Mouse (Mus musculus) 3T3-L1 (cell line): ENCODE results near the gene Tln1.
"Not testable (repeated sequence)": the region's sequence is repeated elsewhere in the genome, so short reads cannot be mapped to it uniquely, and the experiment has no call there.

Experiments
- DNase-seq: peaks from one replicate; pipeline ENCODE4 v3.0.0-alpha.2; 2015; ENCODE audit warnings: low read depth, low spot score

Tln1 gene

GRCm38 (mm10) chr4:43578376-43579204 lies 16.1 kb upstream of the Tln1 start, which contains the start of the genes Rgp1 and Gba2:
Rgp1 (plus strand) TSS chr4:43578715.
Gba2 (minus strand) TSS chr4:43578873.
- DNase-seq, result peak; percentile 77

DNA sequence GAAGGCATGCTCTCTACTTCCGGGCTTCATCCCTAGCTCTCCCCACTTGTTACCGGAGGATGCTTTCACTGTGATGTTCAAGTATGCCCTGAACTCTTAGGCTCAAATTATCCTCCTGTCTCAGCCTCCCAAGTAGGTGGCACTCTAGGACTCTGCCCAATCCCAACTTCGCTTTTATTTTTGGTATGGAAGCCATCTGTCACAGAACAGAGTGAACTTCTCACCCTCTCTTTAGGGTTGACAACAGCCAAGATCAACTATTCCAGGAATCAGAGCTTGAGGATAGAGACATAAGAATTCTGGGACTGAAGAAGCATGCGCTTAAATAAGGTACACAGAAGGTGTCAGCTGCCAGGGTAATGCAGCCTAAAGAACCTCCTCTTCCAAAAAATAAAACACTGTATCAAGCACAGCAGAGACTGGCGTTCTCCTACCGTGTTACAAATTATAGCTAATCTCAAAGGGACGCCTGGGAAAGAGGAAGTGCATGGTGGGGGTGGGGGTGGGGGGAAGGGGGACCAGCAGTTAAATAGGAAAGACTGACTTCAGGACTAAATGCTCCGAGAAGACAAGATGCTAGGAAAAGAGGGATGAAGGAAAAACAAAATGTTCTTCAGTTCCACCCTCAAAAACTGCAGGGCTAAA lies 14.9 kb upstream of the Tln1 start:
- no peak for DNase-seq

GRCm38 (mm10) chr4:43575356-43575755 lies 12.9 kb upstream of the Tln1 start:
- DNase-seq, result no peak

GRCm38 (mm10) chr4:43573561-43573960 lies 11.1 kb upstream of the Tln1 start:
- no peak for DNase-seq

DNA sequence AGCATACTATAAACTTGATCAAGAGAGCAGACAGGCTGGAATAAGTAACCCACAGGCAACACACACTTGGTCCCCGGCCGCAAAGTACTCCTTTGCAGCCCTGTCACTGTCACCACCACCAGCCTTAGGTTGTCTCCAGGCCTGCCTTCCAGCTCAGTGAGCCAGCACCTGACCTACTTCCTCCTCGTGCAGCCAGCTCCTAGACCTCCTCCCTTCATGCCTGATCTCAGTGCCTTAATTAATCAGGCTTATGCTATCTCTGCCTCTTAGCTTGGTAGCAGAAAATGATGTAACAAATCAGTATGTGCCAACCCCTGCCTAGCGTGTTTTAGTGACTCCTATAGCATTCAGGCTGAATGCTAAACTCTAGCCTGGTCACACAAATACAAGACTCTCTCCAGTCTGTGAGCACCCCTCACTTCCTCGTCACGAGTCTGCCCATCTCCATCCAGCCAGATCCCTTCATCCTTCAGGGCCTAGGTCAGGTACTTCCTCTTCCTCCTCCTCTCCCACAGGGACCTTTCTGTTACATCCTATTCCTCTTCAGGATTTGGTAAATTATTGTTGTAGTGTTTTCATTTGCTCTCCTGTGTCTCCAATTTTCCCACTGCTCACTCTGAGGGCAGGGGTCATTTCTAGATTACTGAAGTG lies 9.0 kb upstream of the Tln1 start:
- DNase-seq, result no peak

- DNase-seq, result no peak
Observed at GRCm38 (mm10) chr4:43567140-43567539, 4.6 kb upstream of the Tln1 start.

GRCm38 (mm10) chr4:43564231-43564630 lies 1.7 kb upstream of the Tln1 start:
- peak; percentile 85 for DNase-seq

DNA sequence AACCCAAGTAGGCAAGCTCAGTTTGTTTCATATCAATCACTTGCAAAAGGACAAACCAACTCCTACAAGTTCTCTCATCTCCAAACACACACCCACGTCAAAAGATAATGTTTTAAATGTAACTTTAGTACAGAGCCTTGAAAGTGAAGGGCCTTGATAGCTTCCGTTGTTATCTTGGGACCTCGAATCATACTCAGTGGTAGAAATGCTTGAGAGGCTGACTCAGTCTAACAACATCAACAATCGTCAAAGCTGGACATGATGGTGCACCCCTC lies 1.0 kb upstream of the Tln1 start:
- no peak for DNase-seq

- DNase-seq, result peak; percentile 56
Observed at GRCm38 (mm10) chr4:43562769-43563600, 494 bp upstream of the Tln1 start.

DNA sequence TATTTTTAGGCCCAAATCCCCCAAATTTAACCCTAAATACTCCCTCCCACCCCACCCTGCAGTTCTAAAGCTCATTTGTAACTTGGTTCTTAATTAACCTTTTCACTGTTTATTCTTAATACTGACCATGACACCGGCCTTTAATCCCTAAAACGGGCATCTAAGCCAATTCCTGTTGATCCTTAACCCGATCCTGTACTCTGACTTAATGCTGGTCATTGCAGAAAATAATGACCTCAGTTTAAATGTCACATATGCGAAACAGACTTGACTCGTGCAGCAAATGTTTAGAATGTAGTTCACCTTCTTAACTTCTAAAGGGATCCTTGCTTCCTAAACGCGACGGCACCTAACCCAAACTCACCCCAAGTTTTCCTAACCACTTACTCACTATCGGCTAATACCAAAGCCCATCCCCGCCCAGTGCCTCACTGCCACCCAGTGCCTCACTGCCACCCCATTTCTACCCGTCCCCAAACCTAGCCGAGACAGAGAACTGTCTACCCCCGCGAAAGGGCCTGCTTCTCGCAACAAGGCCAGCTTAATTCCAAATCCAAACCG lies 975 bp downstream of the Tln1 start:
- no peak for DNase-seq

- DNase-seq, result peak; percentile 29
Observed at GRCm38 (mm10) chr4:43560976-43561375, 1.5 kb downstream of the Tln1 start.

DNA sequence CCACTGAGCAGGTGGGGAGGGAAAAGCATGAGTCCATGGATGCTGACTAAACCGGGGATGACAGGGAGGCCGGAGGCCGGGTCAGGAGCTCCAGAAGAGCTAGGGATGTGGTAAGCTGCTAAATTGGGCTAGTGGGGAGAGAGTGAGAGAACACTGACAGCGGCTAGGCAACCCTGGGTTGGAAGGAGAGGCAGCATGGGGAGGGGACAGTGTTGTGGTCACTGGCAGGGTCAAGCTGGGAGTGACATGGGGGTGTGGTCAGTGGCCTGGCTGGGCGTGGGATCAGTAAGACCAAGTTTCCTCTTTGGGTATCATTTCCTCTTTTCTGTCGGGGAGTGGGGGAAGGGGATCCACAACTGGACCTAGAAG lies 2.3 kb downstream of the Tln1 start:
- peak; percentile 69 for DNase-seq

GRCm38 (mm10) chr4:43559519-43560242 lies 2.8 kb downstream of the Tln1 start:
- DNase-seq, result no peak

- peak; percentile 91 for DNase-seq
Observed at GRCm38 (mm10) chr4:43558631-43559356, 3.7 kb downstream of the Tln1 start.

DNA sequence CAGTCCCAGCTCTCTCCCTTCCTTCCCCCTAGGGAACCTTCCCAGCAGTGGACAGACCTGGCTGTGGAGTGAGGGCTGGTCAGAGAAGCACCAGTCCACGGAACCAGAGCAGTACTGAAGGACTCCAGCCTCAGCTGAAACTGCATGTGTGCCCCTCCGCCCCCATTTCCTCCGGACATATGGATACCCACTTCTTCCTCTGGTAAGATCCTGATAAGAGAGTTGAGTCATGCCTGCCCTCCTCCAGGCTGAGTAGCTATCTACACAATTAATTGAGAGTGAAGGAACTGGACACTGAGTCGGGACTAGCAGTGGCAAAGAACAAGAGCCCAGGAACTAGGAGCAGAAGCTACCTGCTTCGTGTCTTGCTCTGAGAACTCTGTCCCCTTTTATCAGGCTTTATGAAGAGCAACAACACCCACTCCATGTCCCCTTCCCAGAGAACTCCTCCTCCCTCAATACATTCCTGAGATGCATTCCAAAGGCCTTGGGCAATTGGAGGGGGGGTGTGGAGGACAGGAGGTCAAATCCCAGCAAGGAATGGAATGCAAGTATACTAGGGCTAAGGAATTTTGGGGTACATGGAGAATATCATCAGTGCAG lies 4.4 kb downstream of the Tln1 start:
- DNase-seq, result peak; percentile 84

DNA sequence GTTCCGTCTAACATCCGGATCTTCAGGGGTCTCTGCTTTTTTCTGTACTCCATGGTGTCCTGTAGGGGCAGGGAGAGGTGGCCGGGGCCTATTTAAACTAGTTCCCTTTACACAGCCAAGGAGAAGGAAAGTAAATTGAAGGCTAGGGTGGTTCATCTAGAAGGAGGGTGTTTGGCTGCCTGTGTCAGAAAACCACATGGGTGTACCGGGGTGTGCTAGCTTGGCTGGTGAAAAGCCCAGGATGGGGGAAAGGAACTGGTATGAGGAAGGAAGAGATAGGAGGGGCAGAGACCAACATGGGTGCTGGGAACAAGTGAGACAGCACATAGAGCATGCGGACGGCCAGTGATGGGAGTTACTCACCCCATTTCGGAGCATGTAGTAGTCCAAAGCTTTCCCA lies 6.6 kb downstream of the Tln1 start:
- no peak for DNase-seq

DNA sequence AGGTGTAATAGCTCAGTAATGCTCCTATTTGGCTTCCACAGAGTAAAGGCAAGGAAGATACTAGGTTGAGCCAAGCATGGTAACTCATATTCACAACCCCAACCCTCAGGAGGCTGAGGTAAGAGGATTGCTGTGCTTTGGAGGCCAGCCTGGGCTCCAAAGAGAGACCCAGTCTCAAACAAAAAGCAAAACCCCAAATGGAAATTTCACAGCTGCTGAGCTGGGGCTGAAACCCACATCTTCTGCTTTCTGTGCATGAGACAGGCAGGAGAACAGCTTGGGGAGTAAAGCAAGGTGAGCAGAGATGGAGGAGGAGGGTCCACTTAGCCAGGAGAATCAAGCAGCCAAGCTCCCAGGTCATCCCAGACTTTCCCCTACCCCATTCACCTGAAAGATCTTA lies 8.6 kb downstream of the Tln1 start:
- DNase-seq, result no peak

DNA sequence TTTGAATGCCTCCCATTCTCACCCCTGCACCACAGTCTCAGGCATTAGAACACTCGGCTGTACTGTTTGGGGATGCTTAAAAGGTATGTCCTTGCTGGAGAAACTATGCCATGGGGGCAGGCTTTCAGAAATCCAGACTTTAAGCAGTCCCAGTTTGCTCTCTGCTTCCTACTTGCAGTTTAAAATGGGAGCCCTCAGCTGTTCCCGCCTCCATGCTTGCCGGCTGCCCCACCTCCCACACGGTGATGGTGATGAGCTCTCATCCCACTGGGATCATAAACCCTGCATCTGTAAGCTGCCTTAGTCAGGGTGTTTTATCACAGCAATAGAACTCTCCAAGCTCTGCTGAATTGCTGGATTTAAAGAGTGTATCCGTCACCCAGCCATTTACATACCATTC lies 10.1 kb downstream of the Tln1 start:
- no peak for DNase-seq

DNA sequence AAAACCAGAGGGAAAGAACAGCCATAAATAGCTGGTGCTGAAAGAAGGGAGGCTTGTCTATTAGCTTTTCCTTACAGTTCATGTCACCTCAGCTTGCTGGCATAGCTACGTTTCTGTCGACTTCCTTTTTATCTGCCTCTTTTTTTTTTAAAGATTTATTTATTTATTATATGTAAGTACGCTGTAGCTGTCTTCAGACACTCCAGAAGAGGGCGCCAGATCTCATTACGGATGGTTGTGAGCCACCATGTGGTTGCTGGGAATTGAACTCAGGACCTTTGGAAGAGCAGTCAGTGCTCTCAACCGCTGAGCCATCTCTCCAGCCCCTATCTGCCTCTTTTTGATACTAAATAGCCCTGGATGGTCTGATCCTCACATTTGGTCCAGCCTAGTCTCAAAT lies 10.6 kb downstream of the Tln1 start:
- not testable (repeated sequence) for DNase-seq

DNA sequence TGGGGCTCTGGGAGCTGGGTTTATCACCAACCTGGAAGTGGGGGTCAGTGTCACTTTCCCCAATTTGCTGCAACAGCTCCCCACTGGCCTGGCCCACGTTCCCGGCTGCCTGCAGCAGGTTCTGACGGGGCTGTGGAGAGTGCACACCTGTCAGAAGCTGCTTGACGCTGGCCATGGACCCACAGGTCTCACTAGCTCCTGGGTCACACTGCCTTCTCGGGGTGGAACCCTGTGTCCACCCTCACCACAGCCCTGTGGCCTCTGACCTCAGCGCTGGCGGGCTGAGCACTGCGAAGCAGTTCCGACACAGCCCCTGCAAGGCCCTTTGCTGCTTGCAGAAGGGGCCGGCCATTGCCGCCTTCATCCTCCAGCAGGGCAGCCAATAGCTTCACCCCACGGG lies 13.4 kb downstream of the Tln1 start:
- no peak for DNase-seq
